9 mouse cellular contexts compared by ENCODE assay signal in the genomic region with DNA sequence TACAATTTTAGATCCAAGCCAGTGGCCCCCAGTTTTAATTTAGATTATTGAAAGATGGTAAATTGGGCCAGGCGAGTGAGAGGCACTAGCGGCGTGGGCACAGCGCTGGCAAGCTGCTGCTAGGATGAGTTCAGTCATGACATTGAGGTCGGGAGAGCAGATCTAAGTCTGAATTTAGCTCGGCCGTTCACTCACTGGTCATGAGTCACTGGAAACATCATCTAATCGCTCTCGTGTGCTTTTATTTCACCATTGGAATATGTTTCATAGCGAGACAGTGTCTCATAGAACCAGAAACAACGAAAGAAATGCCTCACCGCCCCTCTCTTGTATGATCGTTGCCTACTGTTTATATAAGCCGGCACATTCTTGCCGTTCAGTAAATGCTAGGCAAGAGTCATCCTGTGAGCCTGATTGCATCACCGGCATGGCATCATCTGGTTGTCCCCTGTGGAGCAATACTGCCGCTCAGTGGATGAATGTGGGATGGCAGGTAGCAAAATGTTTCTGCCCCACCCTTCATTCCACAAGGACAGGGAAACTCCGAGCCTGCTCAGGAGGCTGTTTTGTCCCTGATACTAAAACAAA.
DNase-seq lines count a peak whose midpoint lies in the region; ATAC-seq lines count a peak whose summit lies in the region.
"Had no signal": no experiment of that assay in that cellular context is flagged by ENCODE, and none has a peak within 500 bp of the region (broad histone marks: within the 10 kb centered on the region; RNA-seq: fewer than 3 reads in every experiment).

No protein-coding gene starts in this region.

- H3K27me3 ChIP-seq in heart, embryonic 12.5 days (replicated peaks) = peaks cover 6% of the 10 kb centered on the region
- H3K27me3 ChIP-seq in kidney, embryonic 16.5 days (ENCODE audit: insufficient read depth, low read length) = no peaks in the 10 kb centered on the region

- 9% methylated on average over 18 of the region's 18 CpGs for WGBS in heart, embryonic 12.5 days
- WGBS in kidney, embryonic 16.5 days = 14% methylated on average over 18 of the region's 18 CpGs

- 0 out of 2 replicates have a peak overlapping the region, but pooled peaks have one; percentile 3 for H3K9ac ChIP-seq in heart, embryonic 12.5 days
- H3K9ac ChIP-seq in kidney, embryonic 16.5 days (replicated peaks; ENCODE audit: low read length) = no peak overlapping the region; the same call in 1 of the 2 replicates

- H3K27ac ChIP-seq in heart, embryonic 12.5 days (ENCODE audit: poor library complexity, severe bottlenecking) = no peak overlapping the region
- no peak overlapping the region for H3K27ac ChIP-seq in kidney, embryonic 16.5 days (ENCODE audit: low read length)

- DNase-seq in CD4-positive, CD25-positive, alpha-beta regulatory T cell, adult 2 months (ENCODE audit: low read depth, low spot score) = peak; percentile 92
- DNase-seq in brain, embryonic 18.5 days (ENCODE audit: low read depth, low spot score) = peak; percentile 74
- DNase-seq in fat pad, adult 2 months (ENCODE audit: extremely low read depth, low read depth, low spot score) = peak; percentile 52
- DNase-seq in liver = peak; percentile 83
- peak; percentile 71 to 80 for DNase-seq in spleen, postnatal 36 days (ENCODE audit: low spot score in 2 of 2)

- H3K36me3 ChIP-seq in heart, embryonic 12.5 days = no peaks in the 10 kb centered on the region
- H3K36me3 ChIP-seq in kidney, embryonic 16.5 days (ENCODE audit: insufficient read depth, low read length) = no peaks in the 10 kb centered on the region

- peak overlapping the region; percentile 64 for H3K4me2 ChIP-seq in heart, embryonic 12.5 days
- peak overlapping the region; percentile 52 for H3K4me2 ChIP-seq in kidney, embryonic 16.5 days (replicated peaks; ENCODE audit: low read depth, low read length)

- peak overlapping the region; percentile 31 for H3K4me3 ChIP-seq in heart, embryonic 12.5 days
- peak overlapping the region; percentile 30 for H3K4me3 ChIP-seq in kidney, embryonic 16.5 days (ENCODE audit: low read length)
- H3K4me3 ChIP-seq: erythroblast, embryonic 14.5 days had no signal

- no peaks in the 10 kb centered on the region for H3K9me3 ChIP-seq in heart, embryonic 12.5 days (replicated peaks)
- H3K9me3 ChIP-seq in kidney, embryonic 16.5 days (ENCODE audit: low read length) = no peaks in the 10 kb centered on the region

- peak; percentile 71 for ATAC-seq in heart, embryonic 12.5 days (ENCODE audit: insufficient number of reproducible peaks, low FRiP score)
- ATAC-seq in kidney, embryonic 16.5 days (ENCODE audit: low FRiP score, low TSS enrichment) = peak; percentile 84
- peak; percentile 92 for ATAC-seq in monocyte, adult 5-6 weeks (replicated peaks; ENCODE audit: insufficient number of reproducible peaks, low FRiP score, low TSS enrichment, poor library complexity, severe bottlenecking)

- peaks cover 11% of the 10 kb centered on the region for H3K4me1 ChIP-seq in heart, embryonic 12.5 days (replicated peaks)
- 0 out of 2 replicates have a peak, but pooled peaks cover 14% of the 10 kb centered on the region for H3K4me1 ChIP-seq in kidney, embryonic 16.5 days (ENCODE audit: insufficient read depth, low read length)
